Mouse (Mus musculus) bone marrow macrophage, adult 2 months (primary cell): ENCODE results near the gene Olfr2.

Source experiments
- CTCF ChIP-seq: IDR thresholded peaks from 2 replicates; pipeline ENCODE4 v1.5.1; 2012; ENCODE audit warnings: low read depth, mild to moderate bottlenecking, low read length, moderate library complexity
- POLR2A ChIP-seq: IDR thresholded peaks from 2 replicates; pipeline ENCODE4 v1.6.1; 2012; ENCODE audit warnings: mild to moderate bottlenecking, low read depth, low read length, borderline replicate concordance

- TF ChIP-seq POLR2A (no peak), CTCF (no peak)
Measured at GRCm38 (mm10) chr7:107000798-107001197, 5.1 kb downstream of the Olfr2 start.
